Mouse (Mus musculus): ENCODE measurements around the gene Nova2. TPM values are rescaled to one million over a fixed set of nuclear protein-coding genes. Genes with fewer than 3 reads are reported as not detected.

The Nova2 gene
- polyA plus RNA-seq, 1 experiment: 0.39 TPM

DNA sequence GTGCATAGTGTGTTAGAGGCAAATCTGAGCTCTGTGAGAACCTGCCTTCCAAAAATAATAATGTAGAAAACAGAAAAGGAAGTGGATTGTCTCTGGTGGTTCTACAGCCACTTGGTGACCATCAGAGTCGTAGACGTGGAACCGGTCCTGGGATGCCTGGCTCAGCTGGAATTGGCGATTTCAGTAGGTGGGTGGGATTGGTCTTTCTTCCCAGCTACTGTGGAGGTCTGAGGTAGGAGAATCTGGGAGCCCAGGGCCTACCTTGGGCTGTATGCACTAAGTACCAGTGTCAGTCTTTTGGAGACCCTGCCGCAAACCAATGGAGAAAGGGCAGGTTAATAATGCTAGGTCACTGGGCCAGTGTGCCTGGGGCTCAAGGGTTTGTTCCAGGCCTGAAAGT, 67.3 kb downstream of the Nova2 start:
- no peak overlapping the region for H3K4me3 ChIP-seq (ENCODE audit: control insufficient read depth, insufficient read depth, low read length)
- 96% methylated on average over 5 of the region's 5 CpGs for WGBS
- no peak overlapping the region for H3K27ac ChIP-seq (ENCODE audit: control insufficient read depth, insufficient read depth, low read length)
- DNase-seq: no peak
- H3K36me3 ChIP-seq (ENCODE audit: control insufficient read depth, insufficient read depth, low read length): peaks cover 25% of the 10 kb centered on the region
- peaks cover 20% of the 10 kb centered on the region for H3K4me1 ChIP-seq (replicated peaks; ENCODE audit: control insufficient read depth, insufficient read depth, low read length)
- H3K27me3 ChIP-seq (ENCODE audit: control insufficient read depth, insufficient read depth, low read length): peaks cover 9% of the 10 kb centered on the region; the same call in 1 of the 2 replicates
- TF ChIP-seq POLR2A (IDR thresholded peaks at IDR 0.05; ENCODE audit: control insufficient read depth, extremely low read depth, insufficient read depth, low read length, poor library complexity) (no peak), CTCF (IDR thresholded peaks at IDR 0.05; ENCODE audit: borderline replicate concordance, control insufficient read depth, extremely low read depth, insufficient read depth, low read length, poor library complexity) (no peak)

DNA sequence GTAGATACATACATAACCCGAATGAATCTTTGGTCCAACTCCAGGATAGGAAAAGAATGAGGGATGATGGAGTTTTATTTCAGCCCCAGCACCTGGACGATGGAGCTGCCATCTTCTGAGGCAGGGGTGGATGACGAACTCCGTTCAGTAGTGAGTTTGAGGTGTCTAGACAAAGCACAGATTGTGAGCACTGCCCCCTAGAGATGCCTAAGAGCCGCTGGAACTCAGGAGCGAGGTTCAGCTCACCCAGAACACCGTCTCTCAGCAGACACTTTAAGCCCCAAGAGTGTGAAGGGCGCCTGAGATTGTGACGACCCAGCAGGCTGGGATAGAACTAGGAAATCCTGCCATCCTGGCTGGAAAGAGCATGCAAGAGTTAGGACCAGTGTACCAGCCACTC, 73.1 kb downstream of the Nova2 start:
- Histone ChIP-seq H3K4me3 (ENCODE audit: control insufficient read depth, insufficient read depth, low read length) (no peak overlapping the region), H3K4me1 (replicated peaks; ENCODE audit: control insufficient read depth, insufficient read depth, low read length) (peaks cover 26% of the 10 kb centered on the region), H3K27me3 (ENCODE audit: control insufficient read depth, insufficient read depth, low read length) (no peaks in the 10 kb centered on the region), H3K36me3 (ENCODE audit: control insufficient read depth, insufficient read depth, low read length) (peaks cover 21% of the 10 kb centered on the region), H3K27ac (ENCODE audit: control insufficient read depth, insufficient read depth, low read length) (no peak overlapping the region)
- WGBS: 79% methylated on average over 9 of the region's 9 CpGs
- no peak for DNase-seq
- no peak for TF ChIP-seq POLR2A (IDR thresholded peaks at IDR 0.05; ENCODE audit: control insufficient read depth, extremely low read depth, insufficient read depth, low read length, poor library complexity)
- TF ChIP-seq CTCF (IDR thresholded peaks at IDR 0.05; ENCODE audit: borderline replicate concordance, control insufficient read depth, extremely low read depth, insufficient read depth, low read length, poor library complexity): no peak

GRCm38 (mm10) chr7:19000421-19000820, 74.7 kb downstream of the Nova2 start:
- Histone ChIP-seq H3K4me3 (ENCODE audit: control insufficient read depth, insufficient read depth, low read length) (peak overlapping the region; percentile 77), H3K27me3 (ENCODE audit: control insufficient read depth, insufficient read depth, low read length) (no peaks in the 10 kb centered on the region), H3K27ac (ENCODE audit: control insufficient read depth, insufficient read depth, low read length) (peak overlapping the region; percentile 77), H3K4me1 (replicated peaks; ENCODE audit: control insufficient read depth, insufficient read depth, low read length) (peaks cover 37% of the 10 kb centered on the region), H3K36me3 (ENCODE audit: control insufficient read depth, insufficient read depth, low read length) (peaks cover 19% of the 10 kb centered on the region)
- DNase-seq: peak; percentile 50
- WGBS: 20% methylated on average over 10 of the region's 10 CpGs
- TF ChIP-seq CTCF (IDR thresholded peaks at IDR 0.05; ENCODE audit: borderline replicate concordance, control insufficient read depth, extremely low read depth, insufficient read depth, low read length, poor library complexity): no peak

- peak; percentile 94 for DNase-seq
- under 1% methylated on average over 18 of the region's 18 CpGs for WGBS
- H3K36me3 ChIP-seq (ENCODE audit: control insufficient read depth, insufficient read depth, low read length): peaks cover 11% of the 10 kb centered on the region
- H3K27me3 ChIP-seq (ENCODE audit: control insufficient read depth, insufficient read depth, low read length): no peaks in the 10 kb centered on the region
- TF ChIP-seq CTCF (IDR thresholded peaks at IDR 0.05; ENCODE audit: borderline replicate concordance, control insufficient read depth, extremely low read depth, insufficient read depth, low read length, poor library complexity): no peak
- peak; percentile 84 for TF ChIP-seq POLR2A (IDR thresholded peaks at IDR 0.05; ENCODE audit: control insufficient read depth, extremely low read depth, insufficient read depth, low read length, poor library complexity)
- H3K4me3 ChIP-seq (ENCODE audit: control insufficient read depth, insufficient read depth, low read length): peak overlapping the region; percentile 77
- H3K4me1 ChIP-seq (replicated peaks; ENCODE audit: control insufficient read depth, insufficient read depth, low read length): peaks cover 40% of the 10 kb centered on the region
- H3K27ac ChIP-seq (ENCODE audit: control insufficient read depth, insufficient read depth, low read length): peak overlapping the region; percentile 97
These were observed 75.5 kb downstream of the Nova2 start for GRCm38 (mm10) chr7:19001066-19001806.

DNA sequence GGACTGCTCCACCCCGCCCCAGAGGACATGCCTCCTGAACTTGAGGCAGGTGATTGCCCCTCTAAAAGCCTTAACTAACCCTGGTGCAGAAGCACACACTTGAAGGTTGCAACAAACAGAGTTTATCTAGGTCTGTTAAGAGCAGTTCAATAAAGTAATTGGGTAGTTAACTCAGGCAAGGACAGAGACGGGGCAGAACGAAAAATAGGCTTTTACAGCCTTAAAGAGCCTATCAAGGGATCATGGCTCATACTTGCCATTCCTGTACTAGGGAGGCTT, 76.1 kb downstream of the Nova2 start:
- Histone ChIP-seq H3K4me3 (ENCODE audit: control insufficient read depth, insufficient read depth, low read length) (peak overlapping the region; percentile 77; the same call in 1 of the 2 replicates), H3K4me1 (replicated peaks; ENCODE audit: control insufficient read depth, insufficient read depth, low read length) (peaks cover 40% of the 10 kb centered on the region)

GRCm38 (mm10) chr7:19002115-19002514, 76.4 kb downstream of the Nova2 start:
- H3K27ac ChIP-seq (ENCODE audit: control insufficient read depth, insufficient read depth, low read length): peak overlapping the region; percentile 65
- no peak for DNase-seq
- 0 out of 2 replicates have a peak, but pooled peaks cover 6% of the 10 kb centered on the region for H3K36me3 ChIP-seq (ENCODE audit: control insufficient read depth, insufficient read depth, low read length)
- H3K4me1 ChIP-seq (replicated peaks; ENCODE audit: control insufficient read depth, insufficient read depth, low read length): peaks cover 40% of the 10 kb centered on the region
- no peak overlapping the region for H3K4me3 ChIP-seq (ENCODE audit: control insufficient read depth, insufficient read depth, low read length)
- no peak for TF ChIP-seq CTCF (IDR thresholded peaks at IDR 0.05; ENCODE audit: borderline replicate concordance, control insufficient read depth, extremely low read depth, insufficient read depth, low read length, poor library complexity)
- no peak for TF ChIP-seq POLR2A (IDR thresholded peaks at IDR 0.05; ENCODE audit: control insufficient read depth, extremely low read depth, insufficient read depth, low read length, poor library complexity)
- no peaks in the 10 kb centered on the region for H3K27me3 ChIP-seq (ENCODE audit: control insufficient read depth, insufficient read depth, low read length)
- WGBS: 26% methylated on average over 4 of the region's 4 CpGs

More for the DNA sequence above, 76.1 kb downstream of the Nova2 start:
- DNase-seq: no peak
- Histone ChIP-seq H3K27ac (ENCODE audit: control insufficient read depth, insufficient read depth, low read length) (peak overlapping the region; percentile 97), H3K36me3 (ENCODE audit: control insufficient read depth, insufficient read depth, low read length) (peaks cover 6% of the 10 kb centered on the region; the same call in 1 of the 2 replicates), H3K27me3 (ENCODE audit: control insufficient read depth, insufficient read depth, low read length) (no peaks in the 10 kb centered on the region)
- TF ChIP-seq POLR2A (IDR thresholded peaks at IDR 0.05; ENCODE audit: control insufficient read depth, extremely low read depth, insufficient read depth, low read length, poor library complexity) (no peak), CTCF (IDR thresholded peaks at IDR 0.05; ENCODE audit: borderline replicate concordance, control insufficient read depth, extremely low read depth, insufficient read depth, low read length, poor library complexity) (no peak)
- 79% methylated on average over 3 of the region's 3 CpGs for WGBS
